Mouse (Mus musculus) liver, postnatal 0 days (tissue): ENCODE measurements at regions not wholly inside any gene's neighbourhood (a gene's known extent, or its start where the extent isn't known, plus 50 kb on each side); places are given as distances from the start of the nearest gene placed in this dataset.

Experiments used
- CTCF ChIP-seq: sonication (generic); IDR thresholded peaks from 2 replicates; pipeline ENCODE4 v1.5.1; 2016; ENCODE audit warnings: antibody characterized with exemption, low read depth
- EP300 ChIP-seq: IDR thresholded peaks from 2 replicates; pipeline ENCODE4 v1.6.1; 2016; ENCODE audit warnings: antibody characterized with exemption, low read depth, mild to moderate bottlenecking

GRCm38 (mm10) chr4:80003636-80004365 is 830.1 kb upstream of the Tyrp1 start:
- TF ChIP-seq EP300 (no peak), CTCF (no peak)
